Comparison of ENCODE assay signal across 8 mouse cellular contexts in the genomic region with DNA sequence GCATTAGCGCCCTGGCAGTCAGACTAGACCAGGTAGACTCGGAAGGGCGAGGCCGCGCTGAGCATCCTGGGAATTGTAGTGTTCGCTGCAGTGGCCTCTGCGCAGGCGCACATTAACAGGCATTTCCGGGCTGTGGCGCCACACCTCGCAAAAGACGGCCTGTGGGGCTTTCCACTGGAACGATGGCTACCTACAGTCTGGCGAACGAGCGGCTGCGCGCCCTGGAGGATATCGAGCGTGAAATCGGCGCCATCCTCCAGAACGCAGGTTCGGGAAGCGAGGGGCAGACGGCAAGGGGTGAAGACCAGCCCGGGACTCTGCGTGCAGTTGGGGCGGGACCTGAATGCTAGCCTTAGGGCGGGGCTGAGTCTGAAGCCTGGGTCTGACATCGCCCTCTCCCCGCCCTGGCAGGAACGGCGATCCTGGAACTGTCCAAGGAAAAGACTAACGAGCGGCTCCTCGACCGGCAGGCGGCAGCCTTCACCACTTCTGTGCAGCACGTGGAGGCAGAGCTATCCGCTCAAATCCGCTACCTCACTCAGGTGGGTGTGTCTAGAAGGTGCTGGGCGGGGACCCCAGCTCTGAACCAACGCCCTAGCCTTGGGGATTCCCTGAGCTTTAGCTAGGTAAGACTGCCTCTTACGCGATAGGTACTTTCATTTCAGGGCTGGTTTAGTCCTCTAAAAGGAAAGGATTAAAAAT. TPM values are rescaled to one million over a fixed set of nuclear protein-coding genes. Genes with fewer than 3 reads are reported as not detected.
A peak's percentile ranks its signal among the peaks of the same experiment; 100 is the strongest.
DNase-seq lines count a peak whose midpoint lies in the region; ATAC-seq lines count a peak whose summit lies in the region.

A gene (plus strand): TSS at position 123 of the 702 bp plus-strand sequence.

- ATAC-seq in megakaryocyte progenitor cell, adult 5-6 weeks (replicated peaks; ENCODE audit: poor library complexity): peak; percentile 93

- DNase-seq in adipocyte (ENCODE audit: low spot score): peak; percentile 99
- peak; percentile 99 for DNase-seq in embryo, embryonic 10 days (ENCODE audit: low spot score)
- DNase-seq in gastrocnemius, postnatal 10 days: peak; percentile 94
- peak; percentile 98 for DNase-seq in induced T-regulatory cell, adult 2 months (ENCODE audit: low read depth)
- DNase-seq in left cerebral cortex, adult 9 months (ENCODE audit: low spot score in 2 of 2): peak; percentile 89 to 96
- DNase-seq in right cerebral cortex, postnatal 14 days: peak; percentile 91
- peak; percentile 95 to 98 for DNase-seq in urinary bladder, postnatal 36 days (ENCODE audit: low spot score in 2 of 2)

RNA-seq across cellular contexts. Expression of the gene that starts here (rescaled TPM):
- total RNA-seq in gastrocnemius, postnatal 10 days (2021): 10 to 100 TPM in 1 of 2 experiments, 1 to 10 TPM in 1; 7.6 to 11.0 TPM
- 36.7 and 37.1 TPM in 2 replicates for total RNA-seq in megakaryocyte progenitor cell, adult 5-6 weeks (2015)
- total RNA-seq in megakaryocyte progenitor cell, adult 5-6 weeks (2017): 37.0 and 40.2 TPM in 2 replicates

Comparison
In these comparisons a context has a peak if more than half of its experiments do, and no peak if none do; other contexts are left out.
1. Peak in every context shown above with its lines: DNase-seq and ATAC-seq.